Mouse (Mus musculus) CD4-positive, CD25-positive, alpha-beta regulatory T cell, adult 2 months (primary cell): ENCODE data around the gene Nek10.
"Not testable (repeated sequence)": the region's sequence is repeated elsewhere in the genome, so short reads cannot be mapped to it uniquely, and the experiment has no call there.

ENCODE experiments used
- DNase-seq: peaks from one replicate; pipeline ENCODE4 v3.0.0-alpha.2; 2012; ENCODE audit warnings: low read depth, low spot score

Gene Nek10

GRCm38 (mm10) chr14:14803115-14803514 is at the start of gene Nek10:
TSS of gene Nek10 (plus strand) at chr14:14803415.
- not testable (repeated sequence) for DNase-seq

- DNase-seq: no peak
Measured at GRCm38 (mm10) chr14:14781169-14781568, 22.0 kb upstream of the Nek10 start.

- no peak for DNase-seq
Measured at GRCm38 (mm10) chr14:14784223-14784622, 19.0 kb upstream of the Nek10 start.

GRCm38 (mm10) chr14:14786979-14787378 is 16.2 kb upstream of the Nek10 start:
- DNase-seq: no peak

GRCm38 (mm10) chr14:14789840-14790470 is 13.3 kb upstream of the Nek10 start:
- DNase-seq: no peak

GRCm38 (mm10) chr14:14799861-14800260 is 3.4 kb upstream of the Nek10 start:
- DNase-seq: no peak

GRCm38 (mm10) chr14:14800332-14800731 is 2.9 kb upstream of the Nek10 start:
- no peak for DNase-seq

- no peak for DNase-seq
Measured at GRCm38 (mm10) chr14:14800810-14801209, 2.4 kb upstream of the Nek10 start.

- no peak for DNase-seq
Measured at GRCm38 (mm10) chr14:14803921-14804517, 804 bp downstream of the Nek10 start.

- no peak for DNase-seq
Measured at GRCm38 (mm10) chr14:14804518-14805212, 1.4 kb downstream of the Nek10 start.

- no peak for DNase-seq
Measured at GRCm38 (mm10) chr14:14832520-14833240, 29.5 kb downstream of the Nek10 start.

GRCm38 (mm10) chr14:14833498-14833897 is 30.3 kb downstream of the Nek10 start:
- no peak for DNase-seq

GRCm38 (mm10) chr14:14834266-14834665 is 31.1 kb downstream of the Nek10 start:
- DNase-seq: no peak

- no peak for DNase-seq
Measured at GRCm38 (mm10) chr14:14837627-14838026, 34.4 kb downstream of the Nek10 start.

GRCm38 (mm10) chr14:14838109-14838508 is 34.9 kb downstream of the Nek10 start:
- DNase-seq: no peak

- no peak for DNase-seq
Measured at GRCm38 (mm10) chr14:14842734-14843530, 39.7 kb downstream of the Nek10 start.

- no peak for DNase-seq
Measured at GRCm38 (mm10) chr14:14852838-14853237, 49.6 kb downstream of the Nek10 start.

- no peak for DNase-seq
Measured at GRCm38 (mm10) chr14:14860331-14860730, 57.1 kb downstream of the Nek10 start.

GRCm38 (mm10) chr14:14863690-14864356 is 60.6 kb downstream of the Nek10 start:
- DNase-seq: peak; percentile 88

- DNase-seq: no peak
Measured at GRCm38 (mm10) chr14:14869239-14869638, 66.0 kb downstream of the Nek10 start.

GRCm38 (mm10) chr14:14870059-14870458 is 66.8 kb downstream of the Nek10 start:
- DNase-seq: no peak
